Mouse (Mus musculus) forebrain, embryonic 13.5 days (tissue): ENCODE measurements at regions not wholly inside any gene's neighbourhood (a gene's known extent, or its start where the extent isn't known, plus 50 kb on each side); places are given as distances from the start of the nearest gene placed in this dataset.

Experiments
- ATAC-seq: fragments of 200-750 bp; cut with Nextera tagmentation; 2 replicates; pipeline ENCODE4 v1.8.0; 2017
- H3K27ac ChIP-seq: fragments of 300-500 bp; sonication (generic); 2 replicates; pipeline ENCODE4 v1.5.1; 2015; ENCODE audit warnings: inconsistent platforms, mild to moderate bottlenecking, moderate library complexity
- H3K27me3 ChIP-seq: fragments of 300-500 bp; sonication (generic); 2 replicates; pipeline ENCODE4 v1.6.1; 2015; ENCODE audit warnings: mild to moderate bottlenecking, inconsistent platforms
- H3K36me3 ChIP-seq: fragments of 300-500 bp; sonication (generic); 2 replicates; pipeline ENCODE4 v1.6.1; 2015; ENCODE audit warnings: mild to moderate bottlenecking, inconsistent platforms; ENCODE audit not compliant: poor library complexity, severe bottlenecking
- H3K4me1 ChIP-seq: fragments of 300-500 bp; sonication (generic); 2 replicates; pipeline ENCODE4 v1.6.1; 2015; ENCODE audit warnings: inconsistent platforms
- H3K4me2 ChIP-seq: fragments of 300-500 bp; sonication (generic); 2 replicates; pipeline ENCODE4 v1.6.1; 2015; ENCODE audit warnings: inconsistent platforms, mild to moderate bottlenecking, moderate library complexity
- H3K4me3 ChIP-seq: fragments of 300-500 bp; sonication (generic); 2 replicates; pipeline ENCODE4 v1.5.1; 2015; ENCODE audit warnings: mild to moderate bottlenecking, inconsistent platforms
- H3K9ac ChIP-seq: fragments of 300-500 bp; sonication (generic); 2 replicates; pipeline ENCODE4 v1.6.1; 2015; ENCODE audit warnings: mild to moderate bottlenecking, inconsistent platforms
- H3K9me3 ChIP-seq: fragments of 300-500 bp; sonication (generic); replicated peaks from 2 replicates; pipeline ENCODE4 v1.6.1; 2016; ENCODE audit warnings: inconsistent platforms
- WGBS: fragments of 180-500 bp; shearing (Covaris S2); methylation state at CpG from one replicate; pipeline ENCODE4 v1.1.7; 2015; 5-methylcytosine and 5-hydroxymethylcytosine counted together

GRCm38 (mm10) chr6:143499259-143500043, 332.4 kb downstream of the Etnk1 start:
- H3K27me3 ChIP-seq = no peaks in the 10 kb centered on the region
- no peaks in the 10 kb centered on the region for H3K36me3 ChIP-seq
- H3K9ac ChIP-seq = no peak overlapping the region
- no peak overlapping the region for H3K4me3 ChIP-seq
- 89% methylated on average over 19 of the region's 19 CpGs for WGBS
- no peaks in the 10 kb centered on the region for H3K9me3 ChIP-seq
- no peak overlapping the region for H3K4me2 ChIP-seq
- H3K4me1 ChIP-seq = peaks cover 4% of the 10 kb centered on the region; the same call in 1 of the 2 replicates
- H3K27ac ChIP-seq = no peak overlapping the region
- no peak for ATAC-seq

GRCm38 (mm10) chr6:143502803-143503202, 335.8 kb downstream of the Etnk1 start:
- ATAC-seq = no peak
- Histone ChIP-seq H3K4me3 (no peak overlapping the region), H3K27ac (no peak overlapping the region), H3K9me3 (no peaks in the 10 kb centered on the region), H3K4me2 (no peak overlapping the region), H3K4me1 (peaks cover 4% of the 10 kb centered on the region; the same call in 1 of the 2 replicates), H3K9ac (no peak overlapping the region), H3K36me3 (no peaks in the 10 kb centered on the region), H3K27me3 (no peaks in the 10 kb centered on the region)
- WGBS = 76% methylated on average over 8 of the region's 8 CpGs

DNA sequence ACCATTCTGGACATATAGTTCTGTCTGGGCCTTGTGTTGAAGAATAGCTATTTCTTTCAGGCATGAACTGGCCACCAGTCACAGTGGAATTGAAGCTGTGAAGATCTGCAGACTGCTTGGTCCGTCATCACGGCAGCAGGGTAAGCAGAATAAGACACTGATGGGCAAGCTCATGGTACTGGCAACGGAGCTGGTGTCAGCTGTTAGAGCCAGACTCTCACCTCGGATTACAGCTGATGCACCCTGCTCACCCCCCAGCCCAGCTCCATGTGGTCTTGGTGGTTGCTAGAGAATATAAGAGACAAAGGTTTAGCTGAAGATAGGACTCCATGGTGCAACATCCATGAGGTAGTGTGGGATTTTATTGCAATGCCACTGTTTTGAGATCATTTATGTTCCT, 336.9 kb downstream of the Etnk1 start:
- H3K4me2 ChIP-seq = no peak overlapping the region
- H3K27ac ChIP-seq = no peak overlapping the region
- H3K36me3 ChIP-seq = no peaks in the 10 kb centered on the region
- no peaks in the 10 kb centered on the region for H3K9me3 ChIP-seq
- ATAC-seq = no peak
- no peak overlapping the region for H3K9ac ChIP-seq
- 94% methylated on average over 4 of the region's 4 CpGs for WGBS
- H3K4me1 ChIP-seq = no peaks in the 10 kb centered on the region
- no peak overlapping the region for H3K4me3 ChIP-seq
- no peaks in the 10 kb centered on the region for H3K27me3 ChIP-seq

- no peak overlapping the region for H3K9ac ChIP-seq
- no peaks in the 10 kb centered on the region for H3K36me3 ChIP-seq
- H3K27ac ChIP-seq = no peak overlapping the region
- no peaks in the 10 kb centered on the region for H3K27me3 ChIP-seq
- no peak for ATAC-seq
- 95% methylated on average over 5 of the region's 5 CpGs for WGBS
- H3K9me3 ChIP-seq = peaks cover 3% of the 10 kb centered on the region; the same call in 1 of the 2 replicates
- no peak overlapping the region for H3K4me2 ChIP-seq
- no peak overlapping the region for H3K4me3 ChIP-seq
- no peaks in the 10 kb centered on the region for H3K4me1 ChIP-seq
These were observed 346.4 kb downstream of the Etnk1 start for GRCm38 (mm10) chr6:143513459-143513858.

- Histone ChIP-seq H3K27ac (no peak overlapping the region), H3K9me3 (peaks cover 3% of the 10 kb centered on the region; the same call in 1 of the 2 replicates), H3K4me3 (no peak overlapping the region), H3K9ac (no peak overlapping the region), H3K27me3 (no peaks in the 10 kb centered on the region), H3K4me2 (no peak overlapping the region), H3K36me3 (no peaks in the 10 kb centered on the region), H3K4me1 (no peaks in the 10 kb centered on the region)
- 94% methylated on average over 12 of the region's 12 CpGs for WGBS
- ATAC-seq = no peak
These were observed 348.1 kb downstream of the Etnk1 start for GRCm38 (mm10) chr6:143515137-143515536.

- Histone ChIP-seq H3K9me3 (no peaks in the 10 kb centered on the region), H3K36me3 (no peaks in the 10 kb centered on the region), H3K27ac (no peak overlapping the region), H3K27me3 (no peaks in the 10 kb centered on the region), H3K4me3 (no peak overlapping the region), H3K4me2 (no peak overlapping the region), H3K4me1 (no peaks in the 10 kb centered on the region), H3K9ac (no peak overlapping the region)
- no peak for ATAC-seq
- 89% methylated on average over 1 of the region's 1 CpGs for WGBS
These were observed 349.7 kb downstream of the Etnk1 start for GRCm38 (mm10) chr6:143516746-143517145.

DNA sequence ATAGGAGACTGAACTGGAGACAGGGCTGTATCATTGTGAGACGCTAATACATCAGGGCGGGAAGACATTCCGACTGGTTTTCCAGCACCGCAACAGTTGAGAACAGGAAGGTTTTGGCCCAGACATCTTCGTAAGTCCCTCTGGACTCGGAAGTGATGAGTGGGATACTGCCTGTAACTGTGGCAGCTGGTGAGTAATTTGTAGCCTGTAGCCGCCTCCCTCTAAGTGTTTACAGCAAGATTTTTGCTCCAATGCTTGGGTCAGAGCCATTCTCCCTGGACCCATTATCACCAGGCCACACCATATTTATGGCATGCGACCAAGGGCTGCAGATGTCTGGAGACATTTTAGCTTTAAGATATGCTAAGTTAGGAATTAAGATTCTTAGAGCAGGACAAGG, 351.5 kb downstream of the Etnk1 start:
- 96% methylated on average over 8 of the region's 8 CpGs for WGBS
- ATAC-seq = no peak
- H3K27ac ChIP-seq = no peak overlapping the region
- H3K9me3 ChIP-seq = no peaks in the 10 kb centered on the region
- no peaks in the 10 kb centered on the region for H3K27me3 ChIP-seq
- H3K9ac ChIP-seq = no peak overlapping the region
- H3K4me3 ChIP-seq = no peak overlapping the region
- H3K4me1 ChIP-seq = no peaks in the 10 kb centered on the region
- no peak overlapping the region for H3K4me2 ChIP-seq
- H3K36me3 ChIP-seq = no peaks in the 10 kb centered on the region

DNA sequence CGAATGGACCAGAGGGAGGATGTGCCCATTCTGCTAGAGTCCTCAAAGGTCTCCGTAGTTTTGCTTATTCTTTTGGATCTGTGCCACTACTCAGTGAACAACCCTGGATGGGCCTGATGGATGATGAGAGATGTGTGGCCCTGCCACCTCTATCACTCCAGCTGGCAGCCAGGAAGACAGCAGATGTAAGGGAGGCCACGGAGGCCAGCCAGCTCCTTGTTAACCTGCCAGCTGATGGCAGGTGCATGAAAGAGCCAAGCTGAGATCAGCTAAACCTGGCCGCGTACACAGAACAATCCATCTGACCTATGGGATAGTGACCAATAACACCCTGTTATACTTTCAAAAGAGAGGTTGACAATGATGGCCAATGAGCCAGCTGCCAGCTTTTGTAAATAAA, 352.6 kb downstream of the Etnk1 start:
- Histone ChIP-seq H3K9ac (no peak overlapping the region), H3K9me3 (no peaks in the 10 kb centered on the region), H3K4me1 (no peaks in the 10 kb centered on the region), H3K36me3 (no peaks in the 10 kb centered on the region), H3K4me2 (no peak overlapping the region), H3K27me3 (no peaks in the 10 kb centered on the region), H3K4me3 (no peak overlapping the region), H3K27ac (no peak overlapping the region)
- no peak for ATAC-seq
- 79% methylated on average over 5 of the region's 5 CpGs for WGBS

- Histone ChIP-seq H3K4me3 (no peak overlapping the region), H3K27ac (no peak overlapping the region), H3K9ac (no peak overlapping the region), H3K27me3 (no peaks in the 10 kb centered on the region), H3K36me3 (no peaks in the 10 kb centered on the region), H3K4me1 (no peaks in the 10 kb centered on the region), H3K9me3 (peaks cover 8% of the 10 kb centered on the region; the same call in 1 of the 2 replicates), H3K4me2 (no peak overlapping the region)
- WGBS = 96% methylated on average over 4 of the region's 4 CpGs
- no peak for ATAC-seq
These were observed 358.1 kb downstream of the Etnk1 start for GRCm38 (mm10) chr6:143525092-143525491.

- Histone ChIP-seq H3K4me2 (no peak overlapping the region), H3K4me1 (peaks cover 15% of the 10 kb centered on the region), H3K9ac (no peak overlapping the region), H3K4me3 (no peak overlapping the region), H3K36me3 (no peaks in the 10 kb centered on the region), H3K27me3 (peaks cover 3% of the 10 kb centered on the region; the same call in 1 of the 2 replicates), H3K9me3 (peaks cover 8% of the 10 kb centered on the region; the same call in 1 of the 2 replicates), H3K27ac (no peak overlapping the region)
- no peak for ATAC-seq
- 87% methylated on average over 7 of the region's 7 CpGs for WGBS
These were observed 361.9 kb downstream of the Etnk1 start for GRCm38 (mm10) chr6:143528898-143529297.

- Histone ChIP-seq H3K4me1 (peaks cover 15% of the 10 kb centered on the region), H3K27me3 (peaks cover 3% of the 10 kb centered on the region; the same call in 1 of the 2 replicates), H3K4me3 (no peak overlapping the region), H3K9ac (no peak overlapping the region), H3K36me3 (no peaks in the 10 kb centered on the region), H3K27ac (no peak overlapping the region), H3K4me2 (no peak overlapping the region), H3K9me3 (peaks cover 8% of the 10 kb centered on the region; the same call in 1 of the 2 replicates)
- 45% methylated on average over 13 of the region's 13 CpGs for WGBS
- no peak for ATAC-seq
These were observed 363.6 kb downstream of the Etnk1 start for GRCm38 (mm10) chr6:143530372-143531224.

GRCm38 (mm10) chr6:143531477-143531876, 364.5 kb downstream of the Etnk1 start:
- WGBS = 22% methylated on average over 6 of the region's 6 CpGs
- Histone ChIP-seq H3K27ac (no peak overlapping the region), H3K4me2 (no peak overlapping the region), H3K9ac (no peak overlapping the region), H3K27me3 (peaks cover 3% of the 10 kb centered on the region; the same call in 1 of the 2 replicates), H3K4me1 (peaks cover 15% of the 10 kb centered on the region), H3K36me3 (no peaks in the 10 kb centered on the region), H3K9me3 (peaks cover 4% of the 10 kb centered on the region; the same call in 1 of the 2 replicates), H3K4me3 (no peak overlapping the region)
- 0 out of 2 replicates have a peak, but pooled peaks have one; percentile 57 for ATAC-seq
